Mouse (Mus musculus) embryonic facial prominence, embryonic 12.5 days (tissue): ENCODE results near the gene Syndig1. TPM values are rescaled to one million over a fixed set of nuclear protein-coding genes. Genes with fewer than 3 reads are reported as not detected.

Experiments used
- ATAC-seq: fragments of 200-750 bp; cut with Nextera tagmentation; 2 replicates; pipeline ENCODE4 v1.8.0; 2017; ENCODE audit not compliant: insufficient number of reproducible peaks, insufficient read depth, low FRiP score, low TSS enrichment
- H3K27ac ChIP-seq: fragments of 300-500 bp; sonication (generic); 2 replicates; pipeline ENCODE4 v1.5.1; 2016; ENCODE audit warnings: mild to moderate bottlenecking
- H3K27me3 ChIP-seq: fragments of 300-500 bp; sonication (generic); 2 replicates; pipeline ENCODE4 v1.6.1; 2016; ENCODE audit warnings: mild to moderate bottlenecking, moderate library complexity
- H3K36me3 ChIP-seq: fragments of 300-500 bp; sonication (generic); 2 replicates; pipeline ENCODE4 v1.6.1; 2016; ENCODE audit warnings: mild to moderate bottlenecking
- H3K4me1 ChIP-seq: fragments of 300-500 bp; sonication (generic); 2 replicates; pipeline ENCODE4 v1.6.1; 2016
- H3K4me2 ChIP-seq: fragments of 300-500 bp; sonication (generic); replicated peaks from 2 replicates; pipeline ENCODE4 v1.6.1; 2016; ENCODE audit warnings: mild to moderate bottlenecking, moderate library complexity
- H3K4me3 ChIP-seq: fragments of 300-500 bp; sonication (generic); 2 replicates; pipeline ENCODE4 v1.5.1; 2016; ENCODE audit warnings: mild to moderate bottlenecking
- H3K9ac ChIP-seq: fragments of 300-500 bp; sonication (generic); 2 replicates; pipeline ENCODE4 v1.6.1; 2016; ENCODE audit warnings: mild to moderate bottlenecking, moderate library complexity
- H3K9me3 ChIP-seq: fragments of 300-500 bp; sonication (generic); 2 replicates; pipeline ENCODE4 v1.6.1; 2016; ENCODE audit warnings: mild to moderate bottlenecking, moderate library complexity
- WGBS: fragments of 180-500 bp; shearing (Covaris S2); methylation state at CpG from one replicate; pipeline ENCODE4 v1.1.7; 2016; 5-methylcytosine and 5-hydroxymethylcytosine counted together
- polyA plus RNA-seq: library from polyadenylated mRNA; unstranded; fragments of >200 nt; fragmentation: Nextera tagmentation; extraction: Ambion mirVana; gene quantifications from 2 replicates; pipeline ENCODE4 v1.2.1, GENCODE M21; 2016

Syndig1 gene
- polyA plus RNA-seq, 1 experiment from 2014 or later: 7.9 TPM

GRCm38 (mm10) chr2:149887634-149888033, 58.6 kb downstream of the Syndig1 start:
- no peaks in the 10 kb centered on the region for H3K27me3 ChIP-seq
- H3K9me3 ChIP-seq: no peaks in the 10 kb centered on the region
- H3K4me3 ChIP-seq: no peak overlapping the region
- no peak overlapping the region for H3K9ac ChIP-seq
- no peak overlapping the region for H3K4me2 ChIP-seq
- no peaks in the 10 kb centered on the region for H3K4me1 ChIP-seq
- no peak for ATAC-seq
- no peaks in the 10 kb centered on the region for H3K36me3 ChIP-seq
- no peak overlapping the region for H3K27ac ChIP-seq

GRCm38 (mm10) chr2:149891647-149892046, 62.6 kb downstream of the Syndig1 start:
- Histone ChIP-seq H3K4me3 (no peak overlapping the region), H3K27ac (no peak overlapping the region), H3K9me3 (no peaks in the 10 kb centered on the region), H3K4me2 (no peak overlapping the region), H3K4me1 (peaks cover 4% of the 10 kb centered on the region; the same call in 1 of the 2 replicates), H3K27me3 (no peaks in the 10 kb centered on the region), H3K36me3 (no peaks in the 10 kb centered on the region), H3K9ac (no peak overlapping the region)
- no peak for ATAC-seq
- 28% methylated on average over 2 of the region's 2 CpGs for WGBS

GRCm38 (mm10) chr2:149896337-149896736, 67.3 kb downstream of the Syndig1 start:
- WGBS: 72% methylated on average over 2 of the region's 2 CpGs
- no peak overlapping the region for H3K4me3 ChIP-seq
- H3K4me2 ChIP-seq: no peak overlapping the region
- no peak overlapping the region for H3K27ac ChIP-seq
- no peak for ATAC-seq
- no peaks in the 10 kb centered on the region for H3K9me3 ChIP-seq
- no peak overlapping the region for H3K9ac ChIP-seq
- peaks cover 4% of the 10 kb centered on the region; the same call in 1 of the 2 replicates for H3K4me1 ChIP-seq
- H3K36me3 ChIP-seq: no peaks in the 10 kb centered on the region
- no peaks in the 10 kb centered on the region for H3K27me3 ChIP-seq

GRCm38 (mm10) chr2:149899615-149900014, 70.6 kb downstream of the Syndig1 start:
- ATAC-seq: no peak
- H3K27ac ChIP-seq: no peak overlapping the region
- H3K9ac ChIP-seq: no peak overlapping the region
- WGBS: 91% methylated on average over 9 of the region's 9 CpGs
- H3K36me3 ChIP-seq: no peaks in the 10 kb centered on the region
- H3K4me3 ChIP-seq: no peak overlapping the region
- H3K4me2 ChIP-seq: no peak overlapping the region
- H3K27me3 ChIP-seq: no peaks in the 10 kb centered on the region
- no peaks in the 10 kb centered on the region for H3K9me3 ChIP-seq
- H3K4me1 ChIP-seq: no peaks in the 10 kb centered on the region

- WGBS: 85% methylated on average over 1 of the region's 1 CpGs
- no peak for ATAC-seq
- H3K4me3 ChIP-seq: no peak overlapping the region
- H3K4me2 ChIP-seq: no peak overlapping the region
- no peak overlapping the region for H3K27ac ChIP-seq
- no peak overlapping the region for H3K9ac ChIP-seq
- no peaks in the 10 kb centered on the region for H3K4me1 ChIP-seq
- no peaks in the 10 kb centered on the region for H3K36me3 ChIP-seq
- H3K27me3 ChIP-seq: no peaks in the 10 kb centered on the region
- H3K9me3 ChIP-seq: no peaks in the 10 kb centered on the region
Observed at GRCm38 (mm10) chr2:149900606-149901005, 71.6 kb downstream of the Syndig1 start.

- no peaks in the 10 kb centered on the region for H3K27me3 ChIP-seq
- no peak overlapping the region for H3K4me2 ChIP-seq
- H3K9ac ChIP-seq: no peak overlapping the region
- WGBS: 72% methylated on average over 1 of the region's 1 CpGs
- ATAC-seq: no peak
- no peak overlapping the region for H3K27ac ChIP-seq
- no peaks in the 10 kb centered on the region for H3K9me3 ChIP-seq
- H3K4me3 ChIP-seq: no peak overlapping the region
- no peaks in the 10 kb centered on the region for H3K4me1 ChIP-seq
- H3K36me3 ChIP-seq: no peaks in the 10 kb centered on the region
Observed at GRCm38 (mm10) chr2:149904405-149904804, 75.4 kb downstream of the Syndig1 start.

GRCm38 (mm10) chr2:149906694-149907093, 77.7 kb downstream of the Syndig1 start:
- Histone ChIP-seq H3K4me3 (no peak overlapping the region), H3K9ac (no peak overlapping the region), H3K9me3 (no peaks in the 10 kb centered on the region), H3K4me1 (no peaks in the 10 kb centered on the region), H3K36me3 (no peaks in the 10 kb centered on the region), H3K27me3 (no peaks in the 10 kb centered on the region), H3K4me2 (no peak overlapping the region), H3K27ac (no peak overlapping the region)
- ATAC-seq: no peak
- WGBS: 81% methylated on average over 3 of the region's 3 CpGs

- ATAC-seq: no peak
- H3K9ac ChIP-seq: no peak overlapping the region
- no peaks in the 10 kb centered on the region for H3K4me1 ChIP-seq
- H3K9me3 ChIP-seq: no peaks in the 10 kb centered on the region
- WGBS: 89% methylated on average over 3 of the region's 3 CpGs
- no peak overlapping the region for H3K27ac ChIP-seq
- H3K36me3 ChIP-seq: no peaks in the 10 kb centered on the region
- H3K4me2 ChIP-seq: no peak overlapping the region
- no peaks in the 10 kb centered on the region for H3K27me3 ChIP-seq
- no peak overlapping the region for H3K4me3 ChIP-seq
Observed at GRCm38 (mm10) chr2:149917162-149917561, 88.2 kb downstream of the Syndig1 start.

GRCm38 (mm10) chr2:149923561-149923960, 94.5 kb downstream of the Syndig1 start:
- no peaks in the 10 kb centered on the region for H3K27me3 ChIP-seq
- ATAC-seq: no peak
- no peaks in the 10 kb centered on the region for H3K4me1 ChIP-seq
- no peaks in the 10 kb centered on the region for H3K36me3 ChIP-seq
- no peak overlapping the region for H3K27ac ChIP-seq
- 58% methylated on average over 2 of the region's 2 CpGs for WGBS
- H3K9me3 ChIP-seq: no peaks in the 10 kb centered on the region
- H3K9ac ChIP-seq: no peak overlapping the region
- no peak overlapping the region for H3K4me3 ChIP-seq
- no peak overlapping the region for H3K4me2 ChIP-seq

GRCm38 (mm10) chr2:149925911-149926310, 96.9 kb downstream of the Syndig1 start:
- H3K9ac ChIP-seq: no peak overlapping the region
- no peak for ATAC-seq
- no peaks in the 10 kb centered on the region for H3K9me3 ChIP-seq
- no peaks in the 10 kb centered on the region for H3K36me3 ChIP-seq
- H3K4me1 ChIP-seq: peaks cover 4% of the 10 kb centered on the region; the same call in 1 of the 2 replicates
- 79% methylated on average over 2 of the region's 2 CpGs for WGBS
- H3K4me3 ChIP-seq: no peak overlapping the region
- H3K27me3 ChIP-seq: no peaks in the 10 kb centered on the region
- H3K4me2 ChIP-seq: no peak overlapping the region
- H3K27ac ChIP-seq: no peak overlapping the region

- H3K4me3 ChIP-seq: no peak overlapping the region
Observed at GRCm38 (mm10) chr2:149927001-149927400, 98.0 kb downstream of the Syndig1 start.

GRCm38 (mm10) chr2:149927481-149927880, 98.5 kb downstream of the Syndig1 start:
- Histone ChIP-seq H3K9me3 (no peaks in the 10 kb centered on the region), H3K36me3 (no peaks in the 10 kb centered on the region), H3K9ac (no peak overlapping the region), H3K4me1 (peaks cover 15% of the 10 kb centered on the region), H3K27me3 (no peaks in the 10 kb centered on the region), H3K27ac (no peak overlapping the region), H3K4me2 (no peak overlapping the region), H3K4me3 (no peak overlapping the region)
- 78% methylated on average over 3 of the region's 3 CpGs for WGBS
- ATAC-seq: no peak

More at GRCm38 (mm10) chr2:149927001-149927400, 98.0 kb downstream of the Syndig1 start:
- H3K4me2 ChIP-seq: no peak overlapping the region
- H3K36me3 ChIP-seq: no peaks in the 10 kb centered on the region
- ATAC-seq: no peak
- no peak overlapping the region for H3K27ac ChIP-seq
- H3K9ac ChIP-seq: no peak overlapping the region
- peaks cover 15% of the 10 kb centered on the region for H3K4me1 ChIP-seq
- H3K9me3 ChIP-seq: no peaks in the 10 kb centered on the region
- no peaks in the 10 kb centered on the region for H3K27me3 ChIP-seq

- ATAC-seq: no peak
- H3K27ac ChIP-seq: no peak overlapping the region
- 60% methylated on average over 5 of the region's 5 CpGs for WGBS
- no peaks in the 10 kb centered on the region for H3K9me3 ChIP-seq
- no peak overlapping the region for H3K9ac ChIP-seq
- H3K27me3 ChIP-seq: no peaks in the 10 kb centered on the region
- H3K4me3 ChIP-seq: no peak overlapping the region
- H3K4me1 ChIP-seq: peaks cover 27% of the 10 kb centered on the region
- no peaks in the 10 kb centered on the region for H3K36me3 ChIP-seq
- H3K4me2 ChIP-seq: no peak overlapping the region
Observed at GRCm38 (mm10) chr2:149929986-149930385, 101.0 kb downstream of the Syndig1 start.
